Mouse (Mus musculus) liver, embryonic 16.5 days (tissue): ENCODE measurements at regions not wholly inside any gene's neighbourhood (a gene's known extent, or its start where the extent isn't known, plus 50 kb on each side); places are given as distances from the start of the nearest gene placed in this dataset.

Source experiments
- ATAC-seq: fragments of 200-750 bp; cut with Nextera tagmentation; 2 replicates; pipeline ENCODE4 v1.8.0; 2017; ENCODE audit warnings: low read depth, mild to moderate bottlenecking, moderate number of reproducible peaks, moderate library complexity
- H3K27ac ChIP-seq: fragments of 300-500 bp; sonication (generic); 2 replicates; pipeline ENCODE4 v1.5.1; 2014; ENCODE audit warnings: mild to moderate bottlenecking, low read length
- H3K27me3 ChIP-seq: fragments of 300-500 bp; sonication (generic); 2 replicates; pipeline ENCODE4 v1.6.1; 2014; ENCODE audit warnings: low read depth, low read length, mixed read lengths; ENCODE audit not compliant: control insufficient read depth, insufficient read depth
- H3K36me3 ChIP-seq: fragments of 300-500 bp; sonication (generic); 2 replicates; pipeline ENCODE4 v1.6.1; 2014; ENCODE audit warnings: mild to moderate bottlenecking; ENCODE audit not compliant: control insufficient read depth, insufficient read depth
- H3K4me1 ChIP-seq: fragments of 300-500 bp; sonication (generic); 2 replicates; pipeline ENCODE4 v1.6.1; 2014; ENCODE audit warnings: low read depth, low read length, mixed read lengths; ENCODE audit not compliant: control insufficient read depth
- H3K4me2 ChIP-seq: fragments of 300-500 bp; sonication (generic); 2 replicates; pipeline ENCODE4 v1.6.1; 2014; ENCODE audit warnings: low read depth, low read length, mixed read lengths
- H3K4me3 ChIP-seq: fragments of 300-500 bp; sonication (generic); 2 replicates; pipeline ENCODE4 v1.5.1; 2014; ENCODE audit warnings: low read depth, mild to moderate bottlenecking, low read length
- H3K9ac ChIP-seq: fragments of 300-500 bp; sonication (generic); 2 replicates; pipeline ENCODE4 v1.6.1; 2014; ENCODE audit warnings: low read depth, low read length
- H3K9me3 ChIP-seq: fragments of 300-500 bp; sonication (generic); replicated peaks from 2 replicates; pipeline ENCODE4 v1.6.1; 2016; ENCODE audit warnings: low read length; ENCODE audit not compliant: control insufficient read depth
- WGBS: fragments of 180-500 bp; shearing (Covaris S2); extraction: QIAGEN DNeasy Blood & Tissue Kit; methylation state at CpG from one replicate; pipeline ENCODE4 v1.1.7; 2014; ENCODE audit not compliant: insufficient replicate concordance; 5-methylcytosine and 5-hydroxymethylcytosine counted together

DNA sequence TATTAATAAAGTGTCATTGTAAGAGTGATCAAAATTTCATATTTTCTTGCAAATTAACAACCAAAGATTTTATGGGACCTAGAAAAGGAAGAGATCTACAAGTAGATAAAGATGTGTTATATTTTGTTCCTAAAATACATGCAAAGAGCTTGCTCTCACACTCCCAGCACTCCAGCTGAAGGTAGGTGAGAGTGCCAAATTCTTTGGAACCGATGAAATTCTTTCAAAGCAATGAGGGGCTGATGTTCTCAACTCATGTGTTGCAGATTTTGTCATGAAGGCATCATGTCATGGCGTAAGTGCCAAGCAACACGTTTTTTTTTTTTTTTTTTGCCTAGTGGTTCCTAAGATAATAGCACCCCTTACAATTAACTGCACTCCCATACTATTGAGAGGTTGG is 573.8 kb downstream of the Hsfy2 start:
- ATAC-seq: no peak
- H3K4me2 ChIP-seq: no peak overlapping the region
- 44% methylated on average over 3 of the region's 3 CpGs for WGBS
- no peak overlapping the region for H3K9ac ChIP-seq
- no peak overlapping the region for H3K4me3 ChIP-seq
- H3K36me3 ChIP-seq: no peaks in the 10 kb centered on the region
- no peaks in the 10 kb centered on the region for H3K27me3 ChIP-seq
- no peaks in the 10 kb centered on the region for H3K4me1 ChIP-seq
- H3K27ac ChIP-seq: no peak overlapping the region
- H3K9me3 ChIP-seq: no peaks in the 10 kb centered on the region
